Mouse (Mus musculus) lung, adult 2 months (tissue): ENCODE measurements around the gene Gm4353.

Experiments
- CTCF ChIP-seq: fragments of 200-500 bp; IDR thresholded peaks from 2 replicates; pipeline ENCODE4 v1.5.1; 2011; ENCODE audit warnings: mild to moderate bottlenecking, low read length, control low read depth; ENCODE audit not compliant: insufficient read depth
- POLR2A ChIP-seq: fragments of 200-500 bp; IDR thresholded peaks from 2 replicates; pipeline ENCODE4 v1.6.1; 2011; ENCODE audit warnings: low read depth, mild to moderate bottlenecking, control low read depth, low read length, borderline replicate concordance; ENCODE audit errors: extremely low read depth

- no peak for TF ChIP-seq POLR2A
- no peak for TF ChIP-seq CTCF
Observed at GRCm38 (mm10) chr7:116093466-116093850, 9.0 kb upstream of the Gm4353 start.
